In genomic region chr4:97891611-97892010, GRCm38 (mm10) we compare ENCODE assay signal across 21 mouse cellular contexts.
DNase-seq lines count a peak whose midpoint lies in the region; ATAC-seq and TF ChIP-seq lines count a peak whose summit lies in the region.
"Had no signal": no experiment of that assay in that cellular context is flagged by ENCODE, and none has a peak within 500 bp of the region (broad histone marks: within the 10 kb centered on the region; RNA-seq: fewer than 3 reads in every experiment).

No protein-coding gene starts in this region.

- H3K9ac ChIP-seq in forebrain, embryonic 14.5 days (ENCODE audit: low read length), result no peak overlapping the region
- no peak overlapping the region for H3K9ac ChIP-seq in forebrain, embryonic 11.5 days (ENCODE audit: low read length)
- no peak overlapping the region for H3K9ac ChIP-seq in hindbrain, embryonic 15.5 days
- no peak overlapping the region for H3K9ac ChIP-seq in hindbrain, embryonic 13.5 days
- H3K9ac ChIP-seq: heart, embryonic 15.5 days; intestine, embryonic 15.5 days had no signal

- no peak for DNase-seq in forebrain, embryonic 14.5 days (ENCODE audit: low spot score)
- DNase-seq in forebrain, embryonic 11.5 days (ENCODE audit: low spot score), result no peak
- DNase-seq in G1E (ENCODE audit: low spot score), result no peak
- no peak for DNase-seq in thymus, postnatal 4 days
- DNase-seq: adrenal gland, adult 8-10 months; adrenal gland, postnatal 36 days; B cell, adult 2 months; cerebellum, adult 2 months; cerebellum, postnatal 10 days; gastrocnemius, postnatal 36 days; kidney, adult 18-20 months had no signal

- H3K4me1 ChIP-seq in forebrain, embryonic 14.5 days (ENCODE audit: control insufficient read depth, insufficient read depth, low read length), result peaks cover 11% of the 10 kb centered on the region
- no peaks in the 10 kb centered on the region; the same call in 1 of the 2 replicates for H3K4me1 ChIP-seq in forebrain, embryonic 11.5 days (replicated peaks; ENCODE audit: control insufficient read depth, insufficient read depth, low read length)
- H3K4me1 ChIP-seq in hindbrain, embryonic 15.5 days (replicated peaks), result peaks cover 10% of the 10 kb centered on the region
- H3K4me1 ChIP-seq in hindbrain, embryonic 13.5 days (replicated peaks), result peaks cover 12% of the 10 kb centered on the region; the same call in 1 of the 2 replicates
- no peaks in the 10 kb centered on the region for H3K4me1 ChIP-seq in G1E (ENCODE audit: insufficient read depth, low read depth, low read length)
- H3K4me1 ChIP-seq: embryonic facial prominence, embryonic 10.5 days; intestine, embryonic 15.5 days had no signal

- no peak for ATAC-seq in forebrain, embryonic 14.5 days
- ATAC-seq in forebrain, embryonic 11.5 days (replicated peaks; ENCODE audit: low FRiP score), result no peak
- no peak for ATAC-seq in hindbrain, embryonic 15.5 days (ENCODE audit: low FRiP score, low read depth)
- ATAC-seq in hindbrain, embryonic 13.5 days (ENCODE audit: low FRiP score), result no peak
- 0 out of 2 replicates have a peak, but pooled peaks have one; percentile 10 for ATAC-seq in G1E (ENCODE audit: extremely low read depth, insufficient number of reproducible peaks, low FRiP score, poor library complexity, severe bottlenecking)
- ATAC-seq in erythroid progenitor cell, adult 5-6 weeks (replicated peaks; ENCODE audit: low FRiP score, poor library complexity, severe bottlenecking), result 0 out of 2 replicates have a peak, but pooled peaks have one; percentile 26
- ATAC-seq: CD4-positive, CD25-positive, alpha-beta regulatory T cell, adult 4 months; hindbrain, postnatal 0 days; intestine, embryonic 15.5 days had no signal

- no peak overlapping the region for H3K4me3 ChIP-seq in forebrain, embryonic 14.5 days (ENCODE audit: low read depth, low read length)
- no peak overlapping the region for H3K4me3 ChIP-seq in forebrain, embryonic 11.5 days (ENCODE audit: low read depth, low read length)
- no peak overlapping the region for H3K4me3 ChIP-seq in hindbrain, embryonic 15.5 days
- no peak overlapping the region for H3K4me3 ChIP-seq in hindbrain, embryonic 13.5 days
- no peak overlapping the region for H3K4me3 ChIP-seq in G1E (ENCODE audit: low read depth, low read length)
- H3K4me3 ChIP-seq: embryonic facial prominence, embryonic 10.5 days; forebrain, embryonic 10.5 days; heart, embryonic 10.5 days; heart, embryonic 15.5 days; intestine, embryonic 15.5 days had no signal

- no peaks in the 10 kb centered on the region for H3K27me3 ChIP-seq in forebrain, embryonic 14.5 days (replicated peaks; ENCODE audit: control insufficient read depth, insufficient read depth, low read length)
- no peaks in the 10 kb centered on the region for H3K27me3 ChIP-seq in forebrain, embryonic 11.5 days (ENCODE audit: control insufficient read depth, insufficient read depth, low read length)
- no peaks in the 10 kb centered on the region for H3K27me3 ChIP-seq in hindbrain, embryonic 15.5 days
- H3K27me3 ChIP-seq in hindbrain, embryonic 13.5 days, result no peaks in the 10 kb centered on the region
- H3K27me3 ChIP-seq in G1E (ENCODE audit: insufficient read depth, low read length), result no peaks in the 10 kb centered on the region
- H3K27me3 ChIP-seq: heart, embryonic 15.5 days; intestine, embryonic 15.5 days had no signal

- H3K36me3 ChIP-seq in forebrain, embryonic 14.5 days (ENCODE audit: control insufficient read depth, insufficient read depth, low read length), result no peaks in the 10 kb centered on the region
- no peaks in the 10 kb centered on the region for H3K36me3 ChIP-seq in forebrain, embryonic 11.5 days (ENCODE audit: control insufficient read depth, insufficient read depth, low read length)
- no peaks in the 10 kb centered on the region for H3K36me3 ChIP-seq in hindbrain, embryonic 15.5 days
- H3K36me3 ChIP-seq in hindbrain, embryonic 13.5 days, result no peaks in the 10 kb centered on the region
- H3K36me3 ChIP-seq in G1E (replicated peaks), result peaks cover 5% of the 10 kb centered on the region
- H3K36me3 ChIP-seq: embryonic facial prominence, embryonic 10.5 days; forebrain, embryonic 10.5 days; heart, embryonic 10.5 days; heart, embryonic 15.5 days; intestine, embryonic 15.5 days had no signal

- H3K9me3 ChIP-seq in forebrain, embryonic 14.5 days (replicated peaks; ENCODE audit: control insufficient read depth, low read length), result no peaks in the 10 kb centered on the region
- no peaks in the 10 kb centered on the region for H3K9me3 ChIP-seq in forebrain, embryonic 11.5 days (ENCODE audit: control insufficient read depth, low read length)
- no peaks in the 10 kb centered on the region for H3K9me3 ChIP-seq in hindbrain, embryonic 15.5 days
- H3K9me3 ChIP-seq in hindbrain, embryonic 13.5 days, result no peaks in the 10 kb centered on the region
- H3K9me3 ChIP-seq in G1E (replicated peaks), result peaks cover 10% of the 10 kb centered on the region; the same call in 1 of the 2 replicates
- H3K9me3 ChIP-seq: embryonic facial prominence, embryonic 10.5 days; forebrain, embryonic 10.5 days; heart, embryonic 10.5 days; heart, embryonic 15.5 days; intestine, embryonic 15.5 days had no signal

- 0 out of 2 replicates have a peak overlapping the region, but pooled peaks have one; percentile 15 for H3K27ac ChIP-seq in forebrain, embryonic 14.5 days (ENCODE audit: low read depth, low read length)
- no peak overlapping the region for H3K27ac ChIP-seq in forebrain, embryonic 11.5 days (ENCODE audit: low read depth, low read length)
- H3K27ac ChIP-seq in hindbrain, embryonic 15.5 days (replicated peaks), result 0 out of 2 replicates have a peak overlapping the region, but pooled peaks have one; percentile 23
- H3K27ac ChIP-seq in hindbrain, embryonic 13.5 days, result no peak overlapping the region
- H3K27ac ChIP-seq: embryonic facial prominence, embryonic 10.5 days; forebrain, embryonic 10.5 days; heart, embryonic 10.5 days; heart, embryonic 15.5 days; hindbrain, postnatal 0 days; intestine, embryonic 15.5 days had no signal

- no peak for TF ChIP-seq CTCF in G1E (IDR thresholded peaks at IDR 0.05; ENCODE audit: low read depth, low read length)

- 72% methylated on average over 1 of the region's 1 CpGs for WGBS in forebrain, embryonic 14.5 days
- WGBS in forebrain, embryonic 11.5 days, result 79% methylated on average over 1 of the region's 1 CpGs
- WGBS in hindbrain, embryonic 15.5 days, result 86% methylated on average over 1 of the region's 1 CpGs
- 89% methylated on average over 1 of the region's 1 CpGs for WGBS in hindbrain, embryonic 13.5 days

- H3K4me2 ChIP-seq in forebrain, embryonic 14.5 days (ENCODE audit: low read length), result no peak overlapping the region
- H3K4me2 ChIP-seq in forebrain, embryonic 11.5 days (ENCODE audit: low read depth, low read length, severe bottlenecking), result no peak overlapping the region
- no peak overlapping the region for H3K4me2 ChIP-seq in hindbrain, embryonic 15.5 days
- H3K4me2 ChIP-seq in hindbrain, embryonic 13.5 days, result no peak overlapping the region
- H3K4me2 ChIP-seq: heart, embryonic 15.5 days; intestine, embryonic 15.5 days had no signal

Comparison
In these comparisons a context has a peak if more than half of its experiments do, and no peak if none do; other contexts are left out.
1. H3K27ac ChIP-seq: peak in forebrain, embryonic 14.5 days (single experiment) and hindbrain, embryonic 15.5 days (single experiment); none in forebrain, embryonic 11.5 days (single experiment) and hindbrain, embryonic 13.5 days (single experiment).
2. ATAC-seq: peak in G1E (single experiment) and erythroid progenitor cell, adult 5-6 weeks (single experiment); none in forebrain, embryonic 14.5 days (single experiment), forebrain, embryonic 11.5 days (single experiment), hindbrain, embryonic 15.5 days (single experiment) and hindbrain, embryonic 13.5 days (single experiment).